Mouse (Mus musculus) gastrocnemius, postnatal 10 days (tissue): ENCODE data around the gene Gm10959. TPM values are rescaled to one million over a fixed set of nuclear protein-coding genes. Genes with fewer than 3 reads are reported as not detected.
"Not testable (repeated sequence)": the region's sequence is repeated elsewhere in the genome, so short reads cannot be mapped to it uniquely, and the experiment has no call there.

ENCODE experiments used
- DNase-seq: peaks from one replicate; pipeline ENCODE4 v3.0.0; 2021; ENCODE audit warnings: mixed read lengths
- long read RNA-seq, 2 experiments: library from polyadenylated mRNA; stranded (forward); transcript quantifications; one replicate each; pipeline ENCODE4 v2.0.0; 2021
- total RNA-seq, 2 experiments: library from RNA; stranded (reverse); gene quantifications; 2 replicates each; pipeline ENCODE4 v1.2.3; 2021

The Gm10959 gene
- not detected for total RNA-seq
- long read RNA-seq, experiment 1 = 0 reads
- long read RNA-seq, experiment 2 = 0 reads

DNA sequence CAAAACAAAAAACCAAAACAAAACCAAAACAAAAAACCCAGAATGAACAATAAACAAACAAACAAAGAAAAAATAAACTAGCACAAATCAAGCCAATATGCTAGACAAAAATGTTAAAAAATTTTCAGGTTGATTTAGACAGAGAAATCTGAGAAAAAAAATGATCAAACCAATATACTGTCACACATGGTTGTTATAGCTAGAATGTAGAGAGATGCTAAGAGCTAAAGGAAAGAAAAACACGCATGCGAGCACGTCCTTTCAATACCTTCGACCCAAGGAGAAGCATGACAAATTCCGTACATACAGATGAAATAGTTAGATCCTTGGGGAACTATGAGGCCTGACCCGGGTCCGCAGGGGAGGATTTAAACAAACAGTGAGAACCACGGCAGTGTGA is at the start of gene Gm10959:
Gene Gm10959, minus strand, starts transcription at position 101 of the 400 bp plus-strand sequence.
- DNase-seq = no peak

DNA sequence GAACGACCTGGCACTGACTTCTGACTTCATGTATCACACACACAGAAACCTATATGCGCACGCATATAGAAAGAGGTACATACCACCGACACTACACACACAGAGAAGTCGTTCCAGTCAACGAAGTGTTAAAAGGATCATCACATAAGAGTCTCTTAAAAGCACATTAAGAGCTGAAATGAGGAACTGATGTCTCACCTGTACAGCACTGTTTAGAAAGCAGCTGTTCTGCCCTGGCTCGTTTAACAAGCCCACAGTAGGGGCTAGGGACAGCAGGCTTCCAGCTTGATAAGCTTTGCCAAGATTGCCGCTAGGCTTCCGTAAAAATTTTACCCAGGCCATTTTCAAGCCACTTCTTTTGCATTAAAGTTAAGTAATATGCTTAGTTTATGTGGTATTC is 49.2 kb upstream of the Gm10959 start:
- no peak for DNase-seq

DNA sequence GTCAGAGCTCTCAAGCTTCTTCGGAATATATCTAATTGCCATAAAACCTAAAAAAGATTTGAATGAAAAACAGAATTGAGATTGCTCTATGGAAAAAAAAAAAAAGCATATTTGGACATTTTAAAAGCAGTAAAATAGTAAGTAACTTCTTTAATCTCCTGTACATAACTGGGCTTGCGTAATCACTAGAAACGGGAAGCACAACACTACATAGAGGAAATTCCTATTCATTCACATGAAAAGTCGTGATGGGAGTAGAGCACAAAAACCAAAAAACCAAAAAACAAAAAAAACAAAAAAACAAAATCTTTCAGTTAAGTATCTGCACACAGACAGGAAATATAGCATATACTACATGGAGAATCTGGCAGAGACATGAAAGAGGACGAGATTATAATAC is 45.1 kb upstream of the Gm10959 start:
- no peak for DNase-seq

DNA sequence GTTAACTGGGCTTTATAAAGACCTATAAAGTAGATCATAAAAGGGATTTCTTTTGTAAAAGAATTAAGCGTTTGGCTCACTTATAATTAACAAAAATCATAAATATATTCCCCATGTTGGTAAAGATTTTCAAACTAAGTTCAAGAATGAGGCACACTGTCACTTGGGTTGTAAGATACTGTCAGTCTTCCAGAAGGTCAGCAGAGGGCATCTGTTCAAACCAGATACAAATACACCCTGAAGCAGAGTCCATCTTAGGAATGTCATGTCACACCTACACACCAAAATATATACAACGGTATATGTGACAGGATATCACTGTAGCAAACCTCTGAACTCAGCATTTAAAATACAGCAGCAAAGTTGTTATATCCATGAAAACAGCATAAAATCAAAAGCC is 31.0 kb upstream of the Gm10959 start:
- DNase-seq = no peak

- DNase-seq = no peak
These were observed 24.3 kb upstream of the Gm10959 start for GRCm38 (mm10) chr3:122943387-122943890.

GRCm38 (mm10) chr3:122939215-122939614 is 20.1 kb upstream of the Gm10959 start:
- peak; percentile 56 for DNase-seq

DNA sequence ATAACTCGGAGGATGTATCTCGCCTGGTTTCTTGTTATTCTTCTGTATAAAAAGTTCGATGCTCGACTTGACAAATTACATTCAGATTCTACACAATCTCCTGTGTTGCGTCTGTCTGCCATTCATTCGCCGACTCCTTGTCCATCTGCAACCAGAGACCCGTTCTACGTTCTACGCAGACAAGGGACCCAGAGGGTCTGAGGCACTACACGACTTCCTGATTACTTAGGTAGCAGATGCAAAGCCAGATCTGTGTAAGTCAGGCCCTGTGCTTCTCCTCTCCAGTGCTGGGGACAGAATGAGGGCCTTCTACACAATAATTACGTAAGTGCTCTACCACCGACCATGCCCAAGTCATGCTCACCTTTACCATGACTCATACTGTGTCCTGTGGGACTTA is 18.0 kb upstream of the Gm10959 start:
- DNase-seq = not testable (repeated sequence)

DNA sequence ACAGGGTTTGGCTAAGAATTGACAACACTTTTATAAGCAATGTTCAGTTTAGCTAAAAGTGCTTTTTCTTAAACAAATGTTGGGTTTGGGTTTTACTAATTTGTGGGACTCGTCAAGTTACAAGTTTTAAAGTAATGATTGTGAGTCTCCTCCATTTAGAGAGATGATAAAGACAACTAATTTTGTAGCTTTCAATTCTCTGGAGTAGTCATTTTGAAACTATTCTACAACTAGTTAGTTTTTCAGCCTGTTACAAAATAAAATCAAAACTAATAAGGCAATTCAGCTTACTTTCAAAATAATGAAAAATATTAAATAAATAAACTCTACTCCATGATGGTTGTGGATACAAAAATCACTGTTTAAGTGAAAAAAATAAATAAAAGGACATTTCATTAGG is 13.3 kb upstream of the Gm10959 start:
- no peak for DNase-seq

DNA sequence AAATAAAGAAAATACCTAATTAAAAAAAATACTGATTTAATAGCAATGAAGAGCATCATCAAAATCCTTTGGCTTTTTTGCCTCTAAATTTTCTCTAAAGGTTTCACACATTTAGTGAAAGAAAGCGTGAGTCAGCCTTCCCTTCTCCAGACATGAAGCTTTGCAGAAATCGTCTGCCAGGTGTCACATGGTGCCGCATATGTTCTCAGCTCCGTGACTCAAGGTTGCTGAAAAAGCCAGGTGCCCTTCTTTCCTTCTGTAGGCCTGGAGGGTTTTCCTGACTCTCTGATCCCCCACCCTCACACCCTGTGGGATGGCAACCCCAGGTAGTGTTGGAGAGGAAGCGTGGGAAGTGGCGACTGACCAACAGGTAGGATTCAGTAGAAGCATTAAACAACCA is 10.6 kb upstream of the Gm10959 start:
- no peak for DNase-seq

GRCm38 (mm10) chr3:122924009-122924914 is 5.1 kb upstream of the Gm10959 start, which contains the start of gene 1810037I17Rik:
Gene 1810037I17Rik (plus strand): TSS chr3:122924203.
- peak; percentile 97 for DNase-seq

- DNase-seq = no peak
These were observed 4.0 kb upstream of the Gm10959 start for GRCm38 (mm10) chr3:122923147-122923546.

DNA sequence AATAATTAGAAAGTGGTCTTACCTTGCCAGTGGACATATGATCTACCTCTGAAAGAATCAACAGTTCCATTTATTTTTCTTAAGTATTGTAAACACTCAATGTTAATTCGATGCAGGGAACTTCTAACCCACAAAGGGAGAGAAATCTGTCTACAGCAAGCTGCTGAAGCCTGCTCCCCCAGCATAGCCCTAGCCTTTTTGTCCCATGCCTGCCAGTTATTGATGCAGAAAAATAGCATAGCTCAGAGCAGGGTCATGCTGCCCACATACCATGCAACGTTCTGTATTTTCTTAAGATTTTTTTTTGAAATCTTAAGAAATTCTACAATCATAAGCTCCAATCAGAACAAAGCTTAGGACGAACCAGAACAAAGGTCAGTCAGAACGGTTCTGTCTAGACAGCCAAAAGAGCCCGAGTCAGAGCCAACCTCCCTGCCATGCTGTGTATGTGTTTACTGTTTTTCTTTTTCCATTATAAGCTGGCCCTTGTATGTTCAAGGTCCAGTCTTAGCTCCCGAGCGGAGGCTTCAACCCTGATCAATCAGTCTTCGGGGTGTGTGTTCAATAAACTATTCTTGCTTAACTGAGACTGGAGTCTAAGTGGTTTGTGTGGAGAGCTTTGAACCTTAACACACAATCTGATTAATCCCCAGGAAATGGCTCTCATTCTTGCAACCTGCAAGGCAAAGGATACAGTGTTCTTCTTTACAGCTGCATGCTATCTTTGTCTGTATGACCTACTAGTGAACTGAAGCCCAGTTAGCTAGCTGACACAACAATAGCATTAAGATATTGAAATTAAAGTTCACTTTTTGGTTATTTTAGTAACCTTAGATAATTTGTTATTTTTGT is 2.7 kb upstream of the Gm10959 start:
- DNase-seq = no peak

DNA sequence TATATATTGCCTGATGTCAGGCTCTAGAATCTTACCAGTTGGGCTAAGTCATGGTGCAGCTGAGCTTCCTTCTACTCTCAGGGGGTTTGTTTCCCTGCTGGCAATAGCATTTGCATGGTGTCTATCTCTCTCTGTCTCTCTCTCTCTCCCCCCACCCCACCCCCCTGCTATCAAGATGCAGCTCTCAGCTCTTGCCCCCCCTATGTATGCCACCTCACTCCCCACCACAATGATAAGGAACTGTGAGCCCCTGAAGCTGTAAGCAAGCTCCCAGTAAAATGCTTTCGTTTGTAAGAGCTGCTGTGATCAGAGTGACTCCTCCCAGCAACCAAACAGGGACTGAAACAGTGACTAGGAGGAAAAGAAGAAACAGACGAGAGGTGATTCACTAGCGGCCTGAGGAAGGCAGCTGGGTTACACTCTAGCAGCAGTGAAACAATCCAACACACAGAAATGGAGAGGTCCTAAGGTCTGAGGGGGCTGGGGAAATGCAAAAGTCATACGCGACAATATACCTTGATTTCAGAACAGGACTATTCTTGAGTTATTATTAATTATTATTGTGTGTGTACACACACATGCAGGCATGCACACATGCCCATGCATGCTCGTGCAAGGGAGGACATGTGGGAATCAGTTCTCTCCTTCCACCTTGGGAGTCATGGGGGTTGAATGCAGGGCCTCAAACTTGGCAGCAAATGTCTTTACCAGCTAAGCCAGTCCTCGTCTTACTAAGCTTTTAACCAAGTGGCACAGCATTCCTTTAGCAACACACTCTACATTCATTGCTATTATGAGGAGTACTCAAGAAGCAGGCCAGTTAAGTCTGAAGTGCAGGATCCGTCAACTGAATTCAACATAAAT is 1.6 kb upstream of the Gm10959 start:
- no peak for DNase-seq

DNA sequence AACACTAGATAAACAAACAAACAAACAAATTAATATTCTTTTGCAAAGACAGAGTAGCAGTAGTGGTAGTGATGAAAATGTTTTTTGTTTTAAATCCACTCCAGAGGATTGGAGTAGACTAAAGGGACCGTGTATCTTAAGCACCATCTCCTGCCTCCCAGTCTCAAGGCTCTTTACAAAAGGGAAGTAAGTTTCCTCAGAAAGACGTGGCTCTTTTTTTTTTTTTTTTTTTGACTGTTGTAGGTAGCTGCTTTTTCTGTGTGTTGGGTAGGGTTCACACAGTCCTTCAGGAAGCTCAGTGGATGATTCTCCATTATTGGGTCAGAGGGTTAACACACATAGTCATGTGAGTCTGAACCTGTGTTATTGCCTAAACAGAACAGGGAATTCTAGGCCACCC is 488 bp downstream of the Gm10959 start:
- no peak for DNase-seq

- DNase-seq = no peak
These were observed 2.9 kb downstream of the Gm10959 start for GRCm38 (mm10) chr3:122916191-122916680.

DNA sequence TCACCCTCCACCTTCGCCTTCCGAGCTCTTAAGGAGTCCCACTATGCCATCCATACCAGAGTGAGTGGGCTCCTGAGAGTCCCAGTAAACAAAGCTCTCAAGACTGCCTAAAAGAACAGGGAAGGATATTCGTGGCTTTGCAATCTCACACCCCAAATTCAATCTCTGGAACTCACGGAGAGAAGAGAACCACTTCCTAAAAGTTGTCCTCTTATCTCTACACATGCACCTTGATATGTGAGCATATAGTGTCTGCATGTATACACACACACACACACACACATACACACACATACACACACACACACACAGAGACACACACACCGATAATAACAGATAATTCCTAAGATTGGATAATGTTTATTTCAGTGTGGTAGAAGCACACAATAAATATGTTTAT is 3.7 kb downstream of the Gm10959 start:
- DNase-seq = no peak

GRCm38 (mm10) chr3:122907841-122908240 is 11.3 kb downstream of the Gm10959 start:
- DNase-seq = no peak

- DNase-seq = peak; percentile 26
These were observed 15.3 kb downstream of the Gm10959 start for GRCm38 (mm10) chr3:122903746-122904433.

GRCm38 (mm10) chr3:122898254-122898653 is 20.9 kb downstream of the Gm10959 start:
- DNase-seq = no peak

- DNase-seq = no peak
These were observed 23.9 kb downstream of the Gm10959 start for GRCm38 (mm10) chr3:122895189-122895731.

DNA sequence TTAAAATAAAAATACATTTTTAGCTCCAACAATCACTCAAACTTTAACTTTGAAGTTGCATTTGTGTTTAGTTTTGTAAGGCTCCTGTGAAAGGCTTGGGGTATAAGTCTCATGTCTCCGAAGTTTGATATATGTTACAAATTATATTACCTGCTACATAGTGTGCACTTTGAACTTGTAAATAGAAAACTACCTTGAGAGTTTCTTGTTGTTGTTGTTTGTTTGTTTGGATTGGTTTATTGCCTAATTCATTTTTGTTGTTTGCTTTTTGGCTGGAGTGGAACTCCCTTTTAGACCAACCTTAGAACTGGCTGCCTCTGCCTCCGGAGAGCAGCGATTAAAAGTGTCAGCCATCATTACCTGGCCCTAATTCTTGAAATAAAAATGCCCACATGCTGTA is 24.4 kb downstream of the Gm10959 start, which contains the start of gene Fabp2:
Gene Fabp2, plus strand, starts transcription at position 301 of the 400 bp plus-strand sequence.
- DNase-seq = no peak
